ENCODE assay signal across 16 mouse cellular contexts in the genomic region with DNA sequence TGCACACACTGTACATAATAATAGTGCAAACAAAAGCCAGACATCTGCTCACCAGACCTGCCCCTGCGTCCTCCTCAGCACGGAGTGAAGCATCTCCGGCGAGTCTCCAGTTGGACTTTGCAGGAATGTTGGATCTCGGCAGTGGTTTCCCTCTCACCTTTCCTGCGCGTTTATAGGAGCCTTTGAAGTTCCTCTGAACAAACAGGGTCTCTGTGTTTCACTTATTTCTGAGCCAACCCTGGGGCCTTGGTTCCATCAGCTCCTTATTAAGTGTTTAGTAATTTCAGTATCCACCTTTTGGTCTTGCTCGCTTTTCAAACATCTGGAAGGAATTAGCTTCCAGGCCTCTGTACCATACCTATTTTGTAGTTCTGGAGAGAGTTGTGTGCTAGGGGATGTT.
DNase-seq lines count a peak whose midpoint lies in the region; ATAC-seq and TF ChIP-seq lines count a peak whose summit lies in the region.
"Had no signal": no experiment of that assay in that cellular context is flagged by ENCODE, and none has a peak within 500 bp of the region (broad histone marks: within the 10 kb centered on the region; RNA-seq: fewer than 3 reads in every experiment).

No protein-coding gene starts in this region.

- H3K9me3 ChIP-seq in heart, embryonic 12.5 days (replicated peaks) = 0 out of 2 replicates have a peak, but pooled peaks cover 4% of the 10 kb centered on the region
- H3K9me3 ChIP-seq in embryonic facial prominence, embryonic 12.5 days = no peaks in the 10 kb centered on the region
- no peaks in the 10 kb centered on the region for H3K9me3 ChIP-seq in limb, embryonic 13.5 days
- no peaks in the 10 kb centered on the region for H3K9me3 ChIP-seq in intestine, postnatal 0 days (ENCODE audit: control insufficient read depth)
- H3K9me3 ChIP-seq: neural tube, embryonic 13.5 days had no signal

- WGBS in heart, embryonic 12.5 days = 59% methylated on average over 8 of the region's 8 CpGs
- 21% methylated on average over 8 of the region's 8 CpGs for WGBS in embryonic facial prominence, embryonic 12.5 days
- WGBS in limb, embryonic 13.5 days = 5% methylated on average over 8 of the region's 8 CpGs
- 65% methylated on average over 8 of the region's 8 CpGs for WGBS in intestine, postnatal 0 days

- no peak overlapping the region for H3K27ac ChIP-seq in heart, embryonic 12.5 days (ENCODE audit: poor library complexity, severe bottlenecking)
- H3K27ac ChIP-seq in embryonic facial prominence, embryonic 12.5 days = peak overlapping the region; percentile 13
- peak overlapping the region; percentile 81 for H3K27ac ChIP-seq in limb, embryonic 13.5 days
- H3K27ac ChIP-seq in intestine, postnatal 0 days (ENCODE audit: low read depth, low read length) = no peak overlapping the region
- H3K27ac ChIP-seq: hindbrain, embryonic 14.5 days; neural tube, embryonic 13.5 days had no signal

- H3K4me2 ChIP-seq in heart, embryonic 12.5 days = no peak overlapping the region
- H3K4me2 ChIP-seq in embryonic facial prominence, embryonic 12.5 days (replicated peaks) = no peak overlapping the region
- peak overlapping the region; percentile 32 for H3K4me2 ChIP-seq in limb, embryonic 13.5 days (replicated peaks)
- H3K4me2 ChIP-seq in intestine, postnatal 0 days (replicated peaks; ENCODE audit: low read depth) = no peak overlapping the region
- H3K4me2 ChIP-seq: hindbrain, embryonic 14.5 days; neural tube, embryonic 13.5 days had no signal

- peak; percentile 43 for DNase-seq in heart, adult 11 months
- DNase-seq in ZHBTc4 (ENCODE audit: low read depth, low spot score) = peak; percentile 38
- no peak for DNase-seq in adrenal gland, adult 18-20 months (ENCODE audit: low spot score in 2 of 2)
- no peak for DNase-seq in cerebellum, adult 11-12 months
- DNase-seq: cerebellum, adult 18-20 months; kidney, adult 2 months; kidney, postnatal 4 days; lung, adult 18-20 months; thymus, postnatal 25 days had no signal

- no peaks in the 10 kb centered on the region for H3K4me1 ChIP-seq in heart, embryonic 12.5 days (replicated peaks)
- H3K4me1 ChIP-seq in embryonic facial prominence, embryonic 12.5 days = peaks cover 8% of the 10 kb centered on the region; the same call in 1 of the 2 replicates
- peaks cover 30% of the 10 kb centered on the region for H3K4me1 ChIP-seq in limb, embryonic 13.5 days
- no peaks in the 10 kb centered on the region for H3K4me1 ChIP-seq in intestine, postnatal 0 days (replicated peaks; ENCODE audit: control insufficient read depth, insufficient read depth, low read length)

- no peaks in the 10 kb centered on the region for H3K27me3 ChIP-seq in heart, embryonic 12.5 days (replicated peaks)
- H3K27me3 ChIP-seq in embryonic facial prominence, embryonic 12.5 days = no peaks in the 10 kb centered on the region
- no peaks in the 10 kb centered on the region; the same call in 1 of the 2 replicates for H3K27me3 ChIP-seq in limb, embryonic 13.5 days
- H3K27me3 ChIP-seq in intestine, postnatal 0 days (replicated peaks; ENCODE audit: control insufficient read depth, insufficient read depth, low read length) = no peaks in the 10 kb centered on the region
- H3K27me3 ChIP-seq: CH12.LX; neural tube, embryonic 13.5 days had no signal

- no peak overlapping the region for H3K4me3 ChIP-seq in heart, embryonic 12.5 days
- H3K4me3 ChIP-seq in embryonic facial prominence, embryonic 12.5 days = no peak overlapping the region
- H3K4me3 ChIP-seq in limb, embryonic 13.5 days = peak overlapping the region; percentile 3; the same call in 1 of the 2 replicates
- no peak overlapping the region for H3K4me3 ChIP-seq in intestine, postnatal 0 days (ENCODE audit: low read depth, low read length)
- H3K4me3 ChIP-seq: neural tube, embryonic 13.5 days had no signal

- no peak for ATAC-seq in heart, embryonic 12.5 days (ENCODE audit: insufficient number of reproducible peaks, low FRiP score)
- peak; percentile 47; the same call in 1 of the 2 replicates for ATAC-seq in embryonic facial prominence, embryonic 12.5 days (ENCODE audit: insufficient number of reproducible peaks, insufficient read depth, low FRiP score, low TSS enrichment)
- ATAC-seq in limb, embryonic 13.5 days (ENCODE audit: low FRiP score, low read depth) = peak; percentile 95
- ATAC-seq in intestine, postnatal 0 days = no peak

- TF ChIP-seq CTCF in intestine, postnatal 0 days (IDR thresholded peaks at IDR 0.05; ENCODE audit: low read depth) = no peak

- no peaks in the 10 kb centered on the region for H3K36me3 ChIP-seq in heart, embryonic 12.5 days
- no peaks in the 10 kb centered on the region for H3K36me3 ChIP-seq in embryonic facial prominence, embryonic 12.5 days
- no peaks in the 10 kb centered on the region for H3K36me3 ChIP-seq in limb, embryonic 13.5 days
- no peaks in the 10 kb centered on the region for H3K36me3 ChIP-seq in intestine, postnatal 0 days (ENCODE audit: control insufficient read depth, insufficient read depth)
- H3K36me3 ChIP-seq: neural tube, embryonic 13.5 days had no signal

- H3K9ac ChIP-seq in heart, embryonic 12.5 days = no peak overlapping the region
- H3K9ac ChIP-seq in embryonic facial prominence, embryonic 12.5 days = no peak overlapping the region
- H3K9ac ChIP-seq in limb, embryonic 13.5 days = no peak overlapping the region
- no peak overlapping the region for H3K9ac ChIP-seq in intestine, postnatal 0 days (ENCODE audit: low read depth, low read length)
- H3K9ac ChIP-seq: hindbrain, embryonic 14.5 days; neural tube, embryonic 13.5 days had no signal

Comparison
In these comparisons a context has a peak if more than half of its experiments do, and no peak if none do; other contexts are left out.
1. DNase-seq: peak in heart, adult 11 months (single experiment) and ZHBTc4 (single experiment); none in adrenal gland, adult 18-20 months (0 of 2) and cerebellum, adult 11-12 months (single experiment).
2. ATAC-seq: peak in embryonic facial prominence, embryonic 12.5 days (single experiment) and limb, embryonic 13.5 days (single experiment); none in heart, embryonic 12.5 days (single experiment) and intestine, postnatal 0 days (single experiment).
3. H3K27ac ChIP-seq: peak in embryonic facial prominence, embryonic 12.5 days (single experiment) and limb, embryonic 13.5 days (single experiment); none in heart, embryonic 12.5 days (single experiment) and intestine, postnatal 0 days (single experiment).